9 mouse cellular contexts compared by ENCODE assay signal in the genomic region with DNA sequence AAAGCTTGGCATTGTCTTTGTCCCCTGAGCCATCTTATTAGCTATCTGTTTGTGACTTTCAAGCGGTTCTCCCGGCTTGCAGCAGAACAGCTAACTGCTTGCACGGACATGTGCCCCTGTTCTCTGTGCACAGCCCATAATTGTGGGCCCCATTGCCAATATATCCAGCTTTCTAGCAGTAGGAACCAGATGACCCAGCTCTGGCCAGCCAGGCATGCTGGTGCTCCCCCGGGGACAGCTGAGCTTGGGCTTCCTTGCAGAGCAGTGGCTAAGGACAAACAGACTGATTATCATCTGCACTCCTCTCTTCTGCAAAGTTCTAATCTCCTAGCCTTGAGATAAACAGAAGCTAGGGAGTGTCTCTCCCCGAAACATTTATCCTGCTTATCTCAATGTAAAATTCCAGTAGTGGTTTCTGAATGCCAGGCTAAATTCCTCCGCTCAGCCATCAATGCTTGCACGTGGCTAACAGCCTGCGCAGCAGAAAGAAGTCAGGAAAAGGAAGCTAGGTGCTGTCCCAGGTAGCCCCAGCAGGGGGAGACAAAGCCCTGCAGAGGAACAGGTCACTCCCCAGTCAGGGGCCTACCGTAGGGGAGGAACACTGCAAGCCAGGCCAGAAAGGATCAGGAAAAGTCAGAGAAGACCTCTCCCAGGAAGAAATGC. TPM values are rescaled to one million over a fixed set of nuclear protein-coding genes. Genes with fewer than 3 reads are reported as not detected.
DNase-seq lines count a peak whose midpoint lies in the region; ATAC-seq and TF ChIP-seq lines count a peak whose summit lies in the region.
"Had no signal": no experiment of that assay in that cellular context is flagged by ENCODE, and none has a peak within 500 bp of the region (broad histone marks: within the 10 kb centered on the region; RNA-seq: fewer than 3 reads in every experiment).

No protein-coding gene starts in this region.

- peaks cover 51% of the 10 kb centered on the region for H3K4me1 ChIP-seq in forebrain, embryonic 10.5 days
- H3K4me1 ChIP-seq in heart, embryonic 15.5 days (replicated peaks) = peaks cover 52% of the 10 kb centered on the region
- H3K4me1 ChIP-seq in liver, postnatal 0 days (ENCODE audit: insufficient read depth) = peaks cover 6% of the 10 kb centered on the region; the same call in 1 of the 2 replicates
- H3K4me1 ChIP-seq in neural tube, embryonic 13.5 days (replicated peaks) = peaks cover 42% of the 10 kb centered on the region
- peaks cover 5% of the 10 kb centered on the region for H3K4me1 ChIP-seq in testis, adult 2 months (ENCODE audit: control insufficient read depth, insufficient read depth, low read length)

- H3K9me3 ChIP-seq in forebrain, embryonic 10.5 days = no peaks in the 10 kb centered on the region
- H3K9me3 ChIP-seq in heart, embryonic 15.5 days (replicated peaks) = no peaks in the 10 kb centered on the region
- no peaks in the 10 kb centered on the region for H3K9me3 ChIP-seq in liver, postnatal 0 days (ENCODE audit: low read length)
- H3K9me3 ChIP-seq in neural tube, embryonic 13.5 days = no peaks in the 10 kb centered on the region

- DNase-seq in CD4-positive, CD25-positive, alpha-beta regulatory T cell, adult 2 months (ENCODE audit: low read depth, low spot score) = peak; percentile 81
- peak; percentile 92 for DNase-seq in brain, embryonic 14.5 days (ENCODE audit: low read depth)
- DNase-seq in forebrain, embryonic 10.5 days (ENCODE audit: extremely low spot score, low spot score) = peak; percentile 92
- DNase-seq in kidney, postnatal 14 days = peak; percentile 96
- DNase-seq in liver, postnatal 0 days = peak; percentile 89

- TF ChIP-seq POLR2A in brain, embryonic 14.5 days (IDR thresholded peaks at IDR 0.05; ENCODE audit: borderline replicate concordance, extremely low read depth, insufficient read depth, insufficient read length, poor library complexity, severe bottlenecking) = no peak
- TF ChIP-seq POLR2A in testis, adult 2 months (IDR thresholded peaks at IDR 0.05; ENCODE audit: control insufficient read depth, low read depth, low read length) = no peak

- ATAC-seq in heart, embryonic 15.5 days (replicated peaks; ENCODE audit: insufficient number of reproducible peaks, insufficient read depth, low FRiP score, low read depth) = peak; percentile 59
- peak; percentile 62 for ATAC-seq in liver, postnatal 0 days
- ATAC-seq in neural tube, embryonic 13.5 days (ENCODE audit: low read depth) = peak; percentile 74

- peaks cover 26% of the 10 kb centered on the region for H3K27me3 ChIP-seq in forebrain, embryonic 10.5 days (ENCODE audit: poor library complexity, severe bottlenecking)
- H3K27me3 ChIP-seq in heart, embryonic 15.5 days = no peaks in the 10 kb centered on the region
- 0 out of 2 replicates have a peak, but pooled peaks cover 2% of the 10 kb centered on the region for H3K27me3 ChIP-seq in liver, postnatal 0 days (ENCODE audit: insufficient read depth, low read length)
- H3K27me3 ChIP-seq in neural tube, embryonic 13.5 days = no peaks in the 10 kb centered on the region
- H3K27me3 ChIP-seq in testis, adult 2 months (ENCODE audit: control insufficient read depth, insufficient read depth, low read length) = no peaks in the 10 kb centered on the region

- H3K4me3 ChIP-seq in forebrain, embryonic 10.5 days = no peak overlapping the region
- no peak overlapping the region for H3K4me3 ChIP-seq in heart, embryonic 15.5 days
- H3K4me3 ChIP-seq in liver, postnatal 0 days (ENCODE audit: low read depth, low read length) = no peak overlapping the region
- no peak overlapping the region for H3K4me3 ChIP-seq in neural tube, embryonic 13.5 days
- no peak overlapping the region for H3K4me3 ChIP-seq in testis, adult 2 months (ENCODE audit: control insufficient read depth, low read depth, low read length)
- H3K4me3 ChIP-seq: erythroblast, embryonic 14.5 days had no signal

- TF ChIP-seq CTCF in brain, embryonic 14.5 days (IDR thresholded peaks at IDR 0.05; ENCODE audit: borderline replicate concordance, extremely low read depth, insufficient read depth, insufficient read length) = peak; percentile 100
- TF ChIP-seq CTCF in liver, postnatal 0 days (IDR thresholded peaks at IDR 0.05; ENCODE audit: low read depth) = peak; percentile 97
- TF ChIP-seq CTCF in testis, adult 2 months (IDR thresholded peaks at IDR 0.05; ENCODE audit: control insufficient read depth, insufficient read depth, insufficient replicate concordance, low read depth, low read length) = peak; percentile 94

- peak overlapping the region; percentile 56; the same call in 1 of the 2 replicates for H3K27ac ChIP-seq in forebrain, embryonic 10.5 days
- H3K27ac ChIP-seq in heart, embryonic 15.5 days = peak overlapping the region; percentile 43
- H3K27ac ChIP-seq in liver, postnatal 0 days (ENCODE audit: low read depth) = no peak overlapping the region
- no peak overlapping the region for H3K27ac ChIP-seq in neural tube, embryonic 13.5 days (replicated peaks)
- no peak overlapping the region for H3K27ac ChIP-seq in testis, adult 2 months (ENCODE audit: control insufficient read depth, insufficient read depth, low read depth, low read length)

- WGBS in forebrain, embryonic 10.5 days = 23% methylated on average over 9 of the region's 9 CpGs
- 12% methylated on average over 9 of the region's 9 CpGs for WGBS in heart, embryonic 15.5 days
- WGBS in liver, postnatal 0 days (ENCODE audit: insufficient replicate concordance) = 26% methylated on average over 9 of the region's 9 CpGs
- 23% methylated on average over 9 of the region's 9 CpGs for WGBS in neural tube, embryonic 13.5 days

- peak overlapping the region; percentile 29 for H3K4me2 ChIP-seq in heart, embryonic 15.5 days
- no peak overlapping the region for H3K4me2 ChIP-seq in liver, postnatal 0 days (ENCODE audit: low read depth, low read length)
- H3K4me2 ChIP-seq in neural tube, embryonic 13.5 days = 0 out of 2 replicates have a peak overlapping the region, but pooled peaks have one; percentile 20

- H3K9ac ChIP-seq in heart, embryonic 15.5 days = peak overlapping the region; percentile 16
- H3K9ac ChIP-seq in liver, postnatal 0 days (replicated peaks) = no peak overlapping the region
- peak overlapping the region; percentile 31; the same call in 1 of the 2 replicates for H3K9ac ChIP-seq in neural tube, embryonic 13.5 days

- no peaks in the 10 kb centered on the region for H3K36me3 ChIP-seq in forebrain, embryonic 10.5 days (replicated peaks)
- no peaks in the 10 kb centered on the region for H3K36me3 ChIP-seq in heart, embryonic 15.5 days
- H3K36me3 ChIP-seq in liver, postnatal 0 days (replicated peaks; ENCODE audit: insufficient read depth, low read length) = no peaks in the 10 kb centered on the region
- H3K36me3 ChIP-seq in neural tube, embryonic 13.5 days = no peaks in the 10 kb centered on the region
- no peaks in the 10 kb centered on the region for H3K36me3 ChIP-seq in testis, adult 2 months (ENCODE audit: control insufficient read depth, insufficient read depth, low read length)

- no peak for TF ChIP-seq EP300 in liver, postnatal 0 days (IDR thresholded peaks at IDR 0.05; ENCODE audit: low read depth)

RNA-seq across cellular contexts. Expression of a gene that starts 3.6 kb away (rescaled TPM):
- 0.25 TPM in 1 of 2 replicates, not detected in the other for polyA plus RNA-seq in brain, embryonic 14.5 days (2012; rRNA removed)
- polyA plus RNA-seq in forebrain, embryonic 10.5 days (2016; fragmentation: Nextera tagmentation; extraction: Ambion mirVana) = 0.10 and 0.22 TPM in 2 replicates
- polyA plus RNA-seq in heart, embryonic 15.5 days (2015; fragmentation: Nextera tagmentation; extraction: Ambion mirVana) = 2.9 and 3.0 TPM in 2 replicates
- polyA plus RNA-seq in liver, postnatal 0 days (2015; fragmentation: Nextera tagmentation; extraction: Ambion mirVana) = 8.2 and 8.6 TPM in 2 replicates
- 0.17 and 0.21 TPM in 2 replicates for polyA plus RNA-seq in neural tube, embryonic 13.5 days (2015; fragmentation: Nextera tagmentation; extraction: Ambion mirVana)
- polyA plus RNA-seq in testis, adult 2 months (2012; rRNA removed) = 0.12 and 1.2 TPM in 2 replicates
- polyA plus RNA-seq: erythroblast, embryonic 14.5 days had no signal

RNA-seq across cellular contexts. Expression of a gene that starts 20.1 kb away (rescaled TPM):
- polyA plus RNA-seq in brain, embryonic 14.5 days (2012; rRNA removed) = not detected in 2 replicates
- polyA plus RNA-seq in forebrain, embryonic 10.5 days (2016; fragmentation: Nextera tagmentation; extraction: Ambion mirVana) = not detected in 2 replicates
- not detected in 2 replicates for polyA plus RNA-seq in heart, embryonic 15.5 days (2015; fragmentation: Nextera tagmentation; extraction: Ambion mirVana)
- not detected in 2 replicates for polyA plus RNA-seq in liver, postnatal 0 days (2015; fragmentation: Nextera tagmentation; extraction: Ambion mirVana)
- polyA plus RNA-seq in neural tube, embryonic 13.5 days (2015; fragmentation: Nextera tagmentation; extraction: Ambion mirVana) = not detected in 2 replicates
- not detected in 2 replicates for polyA plus RNA-seq in testis, adult 2 months (2012; rRNA removed)

RNA-seq across cellular contexts. Expression of a gene that starts 25.5 kb away (rescaled TPM):
- 26.0 and 31.7 TPM in 2 replicates for polyA plus RNA-seq in brain, embryonic 14.5 days (2012; rRNA removed)
- polyA plus RNA-seq in forebrain, embryonic 10.5 days (2016; fragmentation: Nextera tagmentation; extraction: Ambion mirVana) = 25.1 and 26.4 TPM in 2 replicates
- 136 and 149 TPM in 2 replicates for polyA plus RNA-seq in heart, embryonic 15.5 days (2015; fragmentation: Nextera tagmentation; extraction: Ambion mirVana)
- polyA plus RNA-seq in liver, postnatal 0 days (2015; fragmentation: Nextera tagmentation; extraction: Ambion mirVana) = 21.9 and 22.7 TPM in 2 replicates
- polyA plus RNA-seq in neural tube, embryonic 13.5 days (2015; fragmentation: Nextera tagmentation; extraction: Ambion mirVana) = 33.7 and 34.6 TPM in 2 replicates
- polyA plus RNA-seq in testis, adult 2 months (2012; rRNA removed) = 0.63 and 1.3 TPM in 2 replicates

RNA-seq across cellular contexts. Expression of a gene that starts 58.2 kb away (rescaled TPM):
- 0.20 and 0.31 TPM in 2 replicates for polyA plus RNA-seq in brain, embryonic 14.5 days (2012; rRNA removed)
- 0.06 and 0.17 TPM in 2 replicates for polyA plus RNA-seq in forebrain, embryonic 10.5 days (2016; fragmentation: Nextera tagmentation; extraction: Ambion mirVana)
- 0.42 and 0.44 TPM in 2 replicates for polyA plus RNA-seq in heart, embryonic 15.5 days (2015; fragmentation: Nextera tagmentation; extraction: Ambion mirVana)
- polyA plus RNA-seq in liver, postnatal 0 days (2015; fragmentation: Nextera tagmentation; extraction: Ambion mirVana) = 0.06 TPM in 1 of 2 replicates, not detected in the other
- 0.10 TPM in 1 of 2 replicates, not detected in the other for polyA plus RNA-seq in neural tube, embryonic 13.5 days (2015; fragmentation: Nextera tagmentation; extraction: Ambion mirVana)
- 0.44 and 1.4 TPM in 2 replicates for polyA plus RNA-seq in testis, adult 2 months (2012; rRNA removed)
- polyA plus RNA-seq: erythroblast, embryonic 14.5 days had no signal

Comparison
In these comparisons a context has a peak if more than half of its experiments do, and no peak if none do; other contexts are left out.
1. H3K27ac ChIP-seq: peak in forebrain, embryonic 10.5 days (single experiment) and heart, embryonic 15.5 days (single experiment); none in liver, postnatal 0 days (single experiment), neural tube, embryonic 13.5 days (single experiment) and testis, adult 2 months (single experiment).
2. Peak in every context shown above with its lines, with median percentiles within 50 percentile points of each other: DNase-seq, CTCF ChIP-seq and ATAC-seq.